Mouse (Mus musculus) liver, embryonic 12.5 days (tissue): ENCODE measurements around the gene Zfp672. TPM values are rescaled to one million over a fixed set of nuclear protein-coding genes. Genes with fewer than 3 reads are reported as not detected.
"Not testable (repeated sequence)": the region's sequence is repeated elsewhere in the genome, so short reads cannot be mapped to it uniquely, and the experiment has no call there.

Source experiments
- ATAC-seq: fragments of 200-750 bp; cut with Nextera tagmentation; 2 replicates; pipeline ENCODE4 v1.8.0; 2017; ENCODE audit warnings: moderate number of reproducible peaks, mild to moderate bottlenecking, moderate library complexity
- H3K27ac ChIP-seq: fragments of 300-500 bp; sonication (generic); 2 replicates; pipeline ENCODE4 v1.5.1; 2016; ENCODE audit warnings: mild to moderate bottlenecking
- H3K27me3 ChIP-seq: fragments of 300-500 bp; sonication (generic); replicated peaks from 2 replicates; pipeline ENCODE4 v1.6.1; 2016; ENCODE audit warnings: mild to moderate bottlenecking, moderate library complexity
- H3K36me3 ChIP-seq: fragments of 300-500 bp; sonication (generic); 2 replicates; pipeline ENCODE4 v1.6.1; 2016; ENCODE audit warnings: mild to moderate bottlenecking, moderate library complexity
- H3K4me1 ChIP-seq: fragments of 300-500 bp; sonication (generic); 2 replicates; pipeline ENCODE4 v1.6.1; 2016
- H3K4me2 ChIP-seq: fragments of 300-500 bp; sonication (generic); 2 replicates; pipeline ENCODE4 v1.6.1; 2016; ENCODE audit warnings: mild to moderate bottlenecking, moderate library complexity
- H3K4me3 ChIP-seq: fragments of 300-500 bp; sonication (generic); 2 replicates; pipeline ENCODE4 v1.5.1; 2016; ENCODE audit warnings: mild to moderate bottlenecking, moderate library complexity
- H3K9ac ChIP-seq: fragments of 300-500 bp; sonication (generic); 2 replicates; pipeline ENCODE4 v1.6.1; 2016; ENCODE audit warnings: mild to moderate bottlenecking, moderate library complexity
- H3K9me3 ChIP-seq: fragments of 300-500 bp; sonication (generic); replicated peaks from 2 replicates; pipeline ENCODE4 v1.6.1; 2016; ENCODE audit warnings: mild to moderate bottlenecking, moderate library complexity
- WGBS: fragments of 180-500 bp; shearing (Covaris S2); methylation state at CpG from one replicate; pipeline ENCODE4 v1.1.7; 2016; ENCODE audit not compliant: insufficient replicate concordance; 5-methylcytosine and 5-hydroxymethylcytosine counted together
- polyA plus RNA-seq: library from polyadenylated mRNA; unstranded; fragments of >200 nt; fragmentation: Nextera tagmentation; extraction: Ambion mirVana; gene quantifications from 2 replicates; pipeline ENCODE4 v1.2.1, GENCODE M21; 2016

The Zfp672 gene
- 50.1 and 50.4 TPM in 2 replicates for polyA plus RNA-seq

DNA sequence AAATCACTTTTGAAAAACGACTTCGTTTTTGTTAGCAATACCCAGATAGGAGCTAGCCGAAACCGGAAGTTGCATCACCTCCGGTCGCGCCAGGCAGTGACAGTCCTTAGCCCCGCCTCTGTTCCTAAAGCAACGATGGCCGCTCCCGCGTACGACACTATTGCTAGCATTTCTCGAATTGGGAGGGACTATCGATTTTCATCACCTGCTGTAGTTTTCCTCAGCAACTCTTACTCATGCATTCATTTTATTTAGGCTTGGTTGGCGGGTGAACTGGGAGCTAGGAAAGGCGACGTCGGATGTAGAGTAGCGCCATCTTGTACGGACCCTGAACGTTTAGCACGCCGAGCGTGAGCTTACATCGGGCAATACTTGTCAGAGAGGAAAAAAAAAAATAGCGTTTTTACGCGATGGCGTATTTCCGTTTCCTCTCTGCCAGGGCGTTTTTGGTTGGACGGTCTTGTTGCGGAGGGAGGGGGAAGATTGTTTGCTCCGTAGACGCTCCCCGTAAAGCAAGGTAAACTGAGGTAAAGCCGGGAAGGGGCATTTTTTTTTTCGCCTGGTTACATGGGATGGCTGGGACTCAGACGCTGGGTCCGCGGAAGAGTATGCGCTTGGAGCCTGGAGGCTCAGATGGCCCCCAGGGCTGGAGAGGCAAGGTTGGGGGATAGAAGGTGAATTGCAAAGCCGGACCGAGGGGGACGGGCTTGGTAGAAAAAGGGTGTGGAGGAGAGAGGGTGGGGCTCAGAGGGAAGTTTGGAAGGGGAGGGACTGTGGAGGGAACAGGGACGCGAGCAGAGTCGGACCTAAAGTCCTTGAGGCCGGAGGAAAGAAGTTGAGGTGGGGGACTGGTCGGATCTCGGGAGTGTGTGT lies at the start of gene Zfp672, which contains the start of gene Sh3bp5l:
Gene Zfp672, minus strand, starts transcription at position 64 of the 873 bp plus-strand sequence.
Gene Sh3bp5l, plus strand, starts transcription at position 449 of the 873 bp plus-strand sequence.
- Histone ChIP-seq H3K9me3 (no peaks in the 10 kb centered on the region), H3K27ac (peak within 1 kb of the TSS; percentile 92), H3K4me1 (peaks cover 55% of the 10 kb centered on the region), H3K9ac (peak within 1 kb of the TSS; percentile 90), H3K4me2 (peak within 1 kb of the TSS; percentile 96), H3K4me3 (peak within 1 kb of the TSS; percentile 87), H3K36me3 (peaks cover 57% of the 10 kb centered on the region), H3K27me3 (no peaks in the 10 kb centered on the region)
- peak; percentile 92 for ATAC-seq
- under 1% methylated on average over 52 of the region's 52 CpGs for WGBS

DNA sequence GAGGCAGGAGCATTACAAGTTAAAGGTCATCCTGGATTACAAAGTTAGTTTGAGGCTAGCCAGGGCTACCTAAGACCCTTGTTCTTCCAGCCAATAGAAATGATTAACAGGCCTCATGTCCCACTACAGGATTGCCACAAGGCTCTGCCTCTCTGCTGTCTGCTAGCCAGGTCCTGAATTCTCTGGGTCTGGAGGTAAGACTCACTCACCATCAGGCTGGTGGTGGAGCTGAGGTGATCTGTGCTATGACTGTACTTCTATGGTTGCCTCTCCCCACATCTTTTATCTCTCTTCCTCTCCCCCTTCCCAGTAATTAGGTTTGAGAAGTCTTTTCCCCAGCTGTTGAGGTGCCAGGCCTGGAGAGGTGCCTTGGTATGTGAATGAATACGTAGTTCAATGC lies 49.4 kb upstream of the Zfp672 start:
- Histone ChIP-seq H3K36me3 (no peaks in the 10 kb centered on the region), H3K4me2 (no peak overlapping the region), H3K27ac (no peak overlapping the region), H3K4me3 (no peak overlapping the region), H3K27me3 (peaks cover 28% of the 10 kb centered on the region; the same call in 1 of the 2 replicates), H3K9me3 (no peaks in the 10 kb centered on the region), H3K9ac (no peak overlapping the region), H3K4me1 (peaks cover 7% of the 10 kb centered on the region)
- ATAC-seq: no peak
- WGBS: 87% methylated on average over 1 of the region's 1 CpGs

DNA sequence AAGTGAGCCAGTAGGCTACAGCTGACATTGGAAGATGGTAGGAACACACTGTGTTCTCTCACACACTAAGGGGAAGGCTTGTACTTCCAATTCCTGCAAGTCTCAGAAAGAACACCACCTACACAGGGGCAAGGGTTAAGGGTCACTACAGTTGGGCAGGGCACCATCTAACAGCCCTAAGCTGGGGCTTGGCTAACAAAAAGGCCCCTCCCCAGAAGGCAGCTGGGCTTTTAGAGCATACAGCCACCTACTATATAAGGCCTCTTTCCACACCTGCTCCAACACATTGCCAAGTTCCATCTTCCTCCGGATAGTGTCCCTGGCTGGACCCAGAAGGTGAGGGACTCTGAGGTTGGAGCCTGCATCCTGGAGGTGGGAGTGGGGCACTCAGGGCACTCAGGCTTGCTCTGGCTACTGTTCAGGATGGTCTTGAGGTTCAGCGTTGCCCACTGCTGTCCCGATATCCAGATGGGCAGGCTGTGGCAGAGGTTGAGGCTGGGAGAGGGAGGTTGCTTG lies 48.7 kb upstream of the Zfp672 start, which contains the start of gene Lypd8:
Gene Lypd8, plus strand, starts transcription at position 281 of the 516 bp plus-strand sequence.
- H3K9ac ChIP-seq: no peak within 1 kb of the TSS
- H3K9me3 ChIP-seq: no peaks in the 10 kb centered on the region
- WGBS: 87% methylated on average over 3 of the region's 3 CpGs
- no peak within 1 kb of the TSS for H3K27ac ChIP-seq
- no peak within 1 kb of the TSS for H3K4me3 ChIP-seq
- H3K36me3 ChIP-seq: no peaks in the 10 kb centered on the region
- H3K4me1 ChIP-seq: peaks cover 7% of the 10 kb centered on the region
- peaks cover 28% of the 10 kb centered on the region; the same call in 1 of the 2 replicates for H3K27me3 ChIP-seq
- H3K4me2 ChIP-seq: no peak within 1 kb of the TSS
- no peak for ATAC-seq

DNA sequence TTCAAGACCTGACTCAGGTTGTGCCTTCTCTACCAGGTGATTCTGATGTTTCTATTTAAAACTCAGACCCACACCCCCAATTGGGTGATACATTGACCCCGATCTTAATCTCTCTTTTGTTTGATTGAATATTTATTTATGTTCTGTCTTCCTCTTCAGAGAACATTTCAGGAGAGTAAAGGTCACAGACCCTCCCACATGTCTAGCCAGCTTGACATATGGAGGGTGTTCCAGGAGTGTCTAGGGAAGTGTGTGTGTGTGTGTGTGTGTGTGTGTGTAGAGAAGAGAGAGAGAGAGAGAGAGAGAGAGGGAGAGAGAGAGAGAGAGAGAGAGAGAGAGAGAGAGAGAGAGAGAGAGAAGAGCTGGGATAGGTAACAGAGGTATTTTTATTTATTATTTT lies 47.5 kb upstream of the Zfp672 start:
- Histone ChIP-seq H3K27ac (no peak overlapping the region), H3K36me3 (no peaks in the 10 kb centered on the region), H3K4me2 (no peak overlapping the region), H3K4me1 (peaks cover 7% of the 10 kb centered on the region), H3K9me3 (no peaks in the 10 kb centered on the region), H3K9ac (no peak overlapping the region), H3K4me3 (no peak overlapping the region), H3K27me3 (peaks cover 28% of the 10 kb centered on the region; the same call in 1 of the 2 replicates)
- WGBS: 33% methylated on average over 1 of the region's 1 CpGs
- ATAC-seq: no peak

DNA sequence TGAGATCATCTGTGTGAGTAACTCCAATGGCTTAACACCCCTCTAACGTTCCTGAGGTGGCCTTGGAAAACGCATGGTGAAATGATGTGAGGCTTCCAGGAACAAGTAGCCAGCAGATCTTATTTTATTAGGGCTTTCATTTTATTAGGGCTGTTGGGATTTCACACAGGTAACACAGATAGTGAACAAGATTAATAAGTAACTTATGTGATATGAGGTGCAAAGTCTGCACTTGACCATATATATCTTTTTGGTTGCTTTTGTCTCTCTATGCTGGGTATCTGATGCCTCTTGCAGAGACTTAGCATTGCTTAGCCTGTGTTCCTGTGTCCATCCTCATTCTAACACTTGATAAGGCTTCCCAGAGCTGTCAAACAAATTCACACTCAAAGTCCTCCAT lies 47.1 kb upstream of the Zfp672 start:
- H3K9me3 ChIP-seq: no peaks in the 10 kb centered on the region
- no peak overlapping the region for H3K4me2 ChIP-seq
- 48% methylated on average over 2 of the region's 2 CpGs for WGBS
- ATAC-seq: no peak
- no peak overlapping the region for H3K4me3 ChIP-seq
- H3K36me3 ChIP-seq: no peaks in the 10 kb centered on the region
- no peak overlapping the region for H3K9ac ChIP-seq
- H3K4me1 ChIP-seq: peaks cover 7% of the 10 kb centered on the region
- H3K27me3 ChIP-seq: peaks cover 27% of the 10 kb centered on the region; the same call in 1 of the 2 replicates
- no peak overlapping the region for H3K27ac ChIP-seq

DNA sequence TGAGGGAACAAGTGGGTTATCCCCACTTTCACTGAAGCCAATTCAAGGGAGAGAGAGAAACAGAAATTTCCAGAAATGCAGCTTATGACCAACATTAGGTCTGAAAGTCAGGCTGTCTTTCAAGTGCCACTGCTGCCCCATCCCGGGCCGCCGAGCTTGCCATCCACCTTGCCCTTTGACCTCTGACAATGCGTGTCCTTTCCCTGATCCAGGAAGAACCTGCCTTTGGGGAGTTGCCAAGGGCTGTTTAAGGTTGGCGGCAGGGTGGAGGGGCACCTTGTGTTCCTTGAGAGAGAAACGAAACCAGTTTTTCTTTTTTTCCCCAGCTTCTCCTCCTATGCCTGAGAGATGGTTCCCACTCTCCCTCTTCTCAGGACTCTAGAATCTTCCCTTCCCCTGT lies 36.1 kb upstream of the Zfp672 start:
- H3K9me3 ChIP-seq, H3K4me3 ChIP-seq, H3K4me1 ChIP-seq, H3K9ac ChIP-seq, H3K36me3 ChIP-seq, H3K4me2 ChIP-seq, H3K27ac ChIP-seq, ATAC-seq: not testable (repeated sequence)
- WGBS: no CpG with 5 or more reads among the region's 6 CpGs
- peaks cover 17% of the 10 kb centered on the region for H3K27me3 ChIP-seq

DNA sequence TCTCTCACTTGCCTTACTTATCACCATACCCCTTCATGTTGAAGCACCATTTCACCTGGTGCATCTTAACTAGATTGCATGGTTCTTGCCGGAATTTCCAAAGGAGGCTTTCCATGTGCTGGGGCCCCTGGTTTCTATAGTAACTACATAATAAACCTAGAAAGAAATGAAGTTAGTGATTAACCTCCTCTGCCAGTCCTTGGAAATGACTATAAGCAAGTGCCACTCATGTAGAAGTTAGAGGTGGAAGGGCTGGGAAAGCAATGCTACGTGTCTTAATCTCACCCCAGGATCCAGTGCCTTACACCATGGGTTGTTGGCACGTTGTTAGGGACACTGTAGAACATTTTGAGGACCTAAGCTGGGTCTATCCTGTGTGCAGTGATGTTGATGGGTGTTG lies 34.3 kb upstream of the Zfp672 start:
- Histone ChIP-seq H3K36me3 (no peaks in the 10 kb centered on the region), H3K27me3 (peaks cover 17% of the 10 kb centered on the region), H3K4me3 (no peak overlapping the region), H3K4me2 (no peak overlapping the region), H3K9me3 (no peaks in the 10 kb centered on the region), H3K27ac (no peak overlapping the region), H3K4me1 (0 out of 2 replicates have a peak, but pooled peaks cover 3% of the 10 kb centered on the region), H3K9ac (no peak overlapping the region)
- WGBS: 51% methylated on average over 3 of the region's 3 CpGs
- ATAC-seq: no peak

DNA sequence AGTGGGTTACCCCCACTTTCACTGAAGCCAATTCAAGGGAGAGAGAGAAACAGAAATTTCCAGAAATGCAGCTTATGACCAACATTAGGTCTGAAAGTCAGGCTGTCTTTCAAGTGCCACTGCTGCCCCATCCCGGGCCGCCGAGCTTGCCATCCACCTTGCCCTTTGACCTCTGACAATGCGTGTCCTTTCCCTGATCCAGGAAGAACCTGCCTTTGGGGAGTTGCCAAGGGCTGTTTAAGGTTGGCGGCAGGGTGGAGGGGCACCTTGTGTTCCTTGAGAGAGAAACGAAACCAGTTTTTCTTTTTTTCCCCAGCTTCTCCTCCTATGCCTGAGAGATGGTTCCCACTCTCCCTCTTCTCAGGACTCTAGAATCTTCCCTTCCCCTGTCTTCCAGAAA lies 32.4 kb upstream of the Zfp672 start:
- ATAC-seq, H3K27ac ChIP-seq, H3K9me3 ChIP-seq, H3K4me3 ChIP-seq, H3K4me2 ChIP-seq, H3K36me3 ChIP-seq, H3K9ac ChIP-seq: not testable (repeated sequence)
- H3K27me3 ChIP-seq: peaks cover 17% of the 10 kb centered on the region; the same call in 1 of the 2 replicates
- peaks cover 15% of the 10 kb centered on the region for H3K4me1 ChIP-seq
- WGBS: no CpG with 5 or more reads among the region's 6 CpGs

DNA sequence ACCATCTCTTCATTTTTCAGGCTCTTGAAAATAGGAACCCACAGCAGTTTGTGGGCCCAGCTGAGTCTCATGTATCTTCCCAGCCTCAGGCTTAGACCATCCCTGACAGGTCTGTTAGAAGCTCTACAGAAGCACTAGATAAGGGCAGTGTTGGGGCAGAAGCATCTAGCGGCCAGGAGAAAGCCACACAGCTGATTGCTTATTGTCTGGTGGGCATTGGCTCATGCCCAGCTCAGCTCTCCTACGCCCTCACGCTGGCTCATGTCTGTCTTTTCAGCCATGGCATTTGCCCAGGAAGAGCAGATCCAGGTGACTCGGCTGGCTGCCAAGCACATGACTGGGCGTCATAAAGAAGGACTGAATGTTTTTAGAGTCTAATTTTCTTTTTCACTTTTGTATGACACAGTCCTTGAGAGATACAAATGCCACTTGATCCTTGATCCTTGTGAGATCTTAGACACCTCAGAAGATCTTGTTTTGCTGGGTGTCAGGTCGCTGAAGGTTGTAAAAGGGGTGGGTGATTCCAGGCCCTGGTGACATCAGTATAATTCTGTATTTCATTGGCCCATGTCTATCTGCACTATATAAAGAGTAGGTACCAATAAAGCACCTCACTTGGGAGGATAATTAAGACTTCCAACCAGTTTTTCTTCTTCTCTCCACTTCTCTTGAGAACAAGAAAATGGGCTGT lies 27.9 kb upstream of the Zfp672 start:
- H3K9me3 ChIP-seq: no peaks in the 10 kb centered on the region
- peaks cover 7% of the 10 kb centered on the region; the same call in 1 of the 2 replicates for H3K27me3 ChIP-seq
- 63% methylated on average over 6 of the region's 6 CpGs for WGBS
- no peak overlapping the region for H3K4me3 ChIP-seq
- H3K36me3 ChIP-seq: no peaks in the 10 kb centered on the region
- no peak overlapping the region for H3K27ac ChIP-seq
- no peak overlapping the region for H3K4me2 ChIP-seq
- no peak overlapping the region for H3K9ac ChIP-seq
- no peak for ATAC-seq
- H3K4me1 ChIP-seq: peaks cover 53% of the 10 kb centered on the region

DNA sequence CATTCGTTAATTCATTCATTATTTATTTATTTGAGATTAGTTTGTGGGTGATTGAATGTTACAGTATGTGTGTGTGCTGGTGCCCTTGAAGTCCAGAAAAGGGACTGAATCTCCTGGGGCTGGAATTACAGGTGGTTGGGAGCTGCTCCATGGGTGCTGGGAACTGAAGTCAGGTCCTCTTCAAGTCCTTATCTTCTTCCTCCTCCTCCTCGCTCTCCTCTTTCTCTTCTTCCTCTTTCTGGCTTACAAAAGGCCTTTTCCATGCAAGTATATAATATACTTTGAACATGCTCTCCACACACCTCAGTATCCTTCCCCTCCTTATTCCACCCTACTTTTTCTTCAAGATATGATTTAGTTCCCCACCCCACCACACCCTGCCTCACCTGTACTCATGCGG lies 26.9 kb upstream of the Zfp672 start:
- no peak for ATAC-seq
- WGBS: 69% methylated on average over 3 of the region's 3 CpGs
- Histone ChIP-seq H3K36me3 (no peaks in the 10 kb centered on the region), H3K9me3 (no peaks in the 10 kb centered on the region), H3K27ac (no peak overlapping the region), H3K4me2 (no peak overlapping the region), H3K27me3 (peaks cover 4% of the 10 kb centered on the region; the same call in 1 of the 2 replicates), H3K4me3 (no peak overlapping the region), H3K9ac (no peak overlapping the region), H3K4me1 (peaks cover 63% of the 10 kb centered on the region)

DNA sequence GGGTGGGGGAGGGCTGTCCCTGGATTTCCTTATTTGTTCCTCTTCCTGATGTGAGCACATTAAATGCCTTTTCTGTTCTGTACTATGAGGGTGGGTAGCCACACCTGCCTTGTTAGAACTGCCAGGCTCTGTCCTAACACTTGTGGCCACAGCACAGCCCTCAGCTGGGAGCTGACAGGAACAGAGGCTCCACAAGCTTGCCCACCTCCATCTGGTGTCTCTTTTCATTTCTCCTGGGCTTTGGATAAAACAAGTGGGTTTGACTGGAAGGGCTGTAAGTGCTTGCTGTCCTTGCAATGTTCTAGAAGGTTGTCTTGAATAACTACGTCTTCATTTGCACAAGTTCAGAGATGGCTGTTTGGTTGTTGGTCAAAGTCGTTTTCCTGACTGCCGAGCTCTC lies 24.8 kb upstream of the Zfp672 start:
- Histone ChIP-seq H3K9ac (peak overlapping the region; percentile 15; the same call in 1 of the 2 replicates), H3K4me2 (peak overlapping the region; percentile 57), H3K4me1 (peaks cover 79% of the 10 kb centered on the region), H3K4me3 (no peak overlapping the region), H3K9me3 (no peaks in the 10 kb centered on the region), H3K27me3 (no peaks in the 10 kb centered on the region), H3K27ac (peak overlapping the region; percentile 94), H3K36me3 (0 out of 2 replicates have a peak, but pooled peaks cover 5% of the 10 kb centered on the region)
- no peak for ATAC-seq
- 69% methylated on average over 3 of the region's 3 CpGs for WGBS
